Mouse (Mus musculus) frontal cortex, postnatal 10 days (tissue): ENCODE results near the gene Omt2a.
A peak's percentile ranks its signal among the peaks of the same experiment; 100 is the strongest.
"Not testable (repeated sequence)": the region's sequence is repeated elsewhere in the genome, so short reads cannot be mapped to it uniquely, and the experiment has no call there.

Source experiments
- DNase-seq, 2 experiments: peaks; one replicate each; pipeline ENCODE4 v3.0.0; 2022; ENCODE audit warnings: low spot score in 2 of 2, mixed read lengths in 1 of 2

Omt2a gene

GRCm38 (mm10) chr9:78298232-78298631, 16.4 kb downstream of the Omt2a start:
- no peak for DNase-seq

GRCm38 (mm10) chr9:78296089-78296488, 18.5 kb downstream of the Omt2a start:
- DNase-seq = peak in 1 of 2 experiments; percentile 17

GRCm38 (mm10) chr9:78294781-78295180, 19.8 kb downstream of the Omt2a start:
- DNase-seq = not testable (repeated sequence)

- not testable (repeated sequence) for DNase-seq
Observed at GRCm38 (mm10) chr9:78293683-78294082, 20.9 kb downstream of the Omt2a start.

- DNase-seq = not testable (repeated sequence)
Observed at GRCm38 (mm10) chr9:78292462-78292861, 22.1 kb downstream of the Omt2a start.

DNA sequence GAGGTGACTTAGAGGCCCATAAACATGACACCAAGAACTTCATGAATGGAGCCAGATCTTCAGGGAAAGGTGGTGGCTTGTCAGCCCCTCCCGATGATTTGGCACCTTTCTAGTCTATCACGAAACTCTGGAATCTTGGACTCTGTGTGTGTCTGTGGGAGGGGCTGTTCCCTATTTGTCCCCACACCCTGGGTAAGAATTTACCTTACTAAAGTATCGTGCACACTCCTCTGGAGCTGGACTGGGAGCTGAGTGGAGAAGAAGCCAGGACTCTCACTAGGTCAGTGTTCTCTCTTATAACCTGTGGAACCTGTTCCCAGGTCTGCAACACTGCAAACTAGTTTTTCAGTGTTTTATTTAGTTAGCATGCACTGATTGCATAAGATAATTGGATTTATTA, 24.9 kb downstream of the Omt2a start, which contains the start of gene Gm10639:
Gm10639 (plus strand) TSS at position 201 of the 400 bp plus-strand sequence.
- not testable (repeated sequence) for DNase-seq

DNA sequence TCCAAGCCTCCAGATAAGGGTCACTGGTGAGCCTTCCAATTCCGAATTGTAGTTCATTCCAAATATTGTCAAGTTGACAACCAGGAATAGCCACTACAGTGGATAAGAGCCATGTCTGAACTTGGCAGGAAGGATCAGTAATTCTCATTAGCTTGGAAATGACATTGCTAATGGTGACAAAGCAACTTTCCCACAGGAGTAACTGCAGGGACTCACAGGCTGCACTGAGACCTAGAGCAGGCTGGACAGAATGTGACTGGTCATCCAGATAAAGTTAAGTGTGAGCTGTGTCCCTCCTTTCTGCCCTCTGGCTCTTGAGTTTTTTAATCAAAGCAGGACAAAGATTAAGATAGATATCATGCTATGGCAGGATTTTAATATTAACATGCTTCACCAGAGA, 25.5 kb downstream of the Omt2a start:
- DNase-seq = not testable (repeated sequence)

DNA sequence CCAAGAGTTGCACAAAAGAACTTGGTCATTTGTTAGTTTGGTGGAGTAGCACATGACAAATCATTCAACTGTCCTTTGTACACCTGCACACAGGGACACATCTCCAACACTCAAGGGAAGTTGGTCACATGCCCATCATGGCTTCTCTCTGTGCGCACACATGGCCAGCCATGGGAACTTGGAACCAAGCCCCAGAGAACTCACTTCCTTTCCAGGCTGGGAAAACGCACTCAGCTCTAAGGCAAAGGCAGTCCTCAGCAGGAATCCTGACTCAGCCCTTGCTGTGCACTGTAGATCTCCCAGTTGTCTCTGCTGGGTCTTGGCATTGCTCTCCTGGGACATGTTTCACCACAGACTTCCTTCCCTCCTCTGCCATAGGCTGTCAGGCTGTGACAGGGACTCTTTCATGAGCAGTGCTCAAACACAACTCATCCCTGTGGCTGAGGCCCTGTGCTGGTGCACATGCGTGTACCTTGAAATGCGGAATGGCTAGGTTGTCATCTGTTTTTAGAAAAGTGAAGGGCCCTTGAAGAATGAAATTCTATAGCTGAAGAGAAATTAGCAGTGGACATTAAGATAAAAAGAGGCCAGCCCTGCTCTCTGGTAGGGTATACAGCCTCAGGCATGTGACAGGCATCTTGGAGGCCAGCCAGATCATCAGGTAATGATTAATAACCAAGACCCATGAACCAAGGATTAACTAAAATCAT, 32.4 kb downstream of the Omt2a start:
- DNase-seq = not testable (repeated sequence)

GRCm38 (mm10) chr9:78270945-78271344, 43.7 kb downstream of the Omt2a start:
- DNase-seq = not testable (repeated sequence)
